Mouse (Mus musculus): ENCODE data around the gene Hs3st6.

Gene Hs3st6

GRCm38 (mm10) chr17:24728184-24728583 is 24.6 kb upstream of the Hs3st6 start:
- no peak for DNase-seq (ENCODE audit: low read depth, low spot score)

- DNase-seq (ENCODE audit: low read depth, low spot score): peak; percentile 65
These were observed 23.7 kb upstream of the Hs3st6 start for GRCm38 (mm10) chr17:24729067-24729466.

GRCm38 (mm10) chr17:24730787-24731186 is 22.0 kb upstream of the Hs3st6 start:
- DNase-seq (ENCODE audit: low read depth, low spot score): no peak

- DNase-seq (ENCODE audit: low read depth, low spot score): peak; percentile 95
These were observed 20.4 kb upstream of the Hs3st6 start for GRCm38 (mm10) chr17:24732233-24732935.

GRCm38 (mm10) chr17:24733434-24734050 is 19.2 kb upstream of the Hs3st6 start:
- no peak for DNase-seq (ENCODE audit: low read depth, low spot score)

GRCm38 (mm10) chr17:24734513-24734912 is 18.3 kb upstream of the Hs3st6 start:
- DNase-seq (ENCODE audit: low read depth, low spot score): no peak

GRCm38 (mm10) chr17:24735446-24735845 is 17.3 kb upstream of the Hs3st6 start:
- DNase-seq (ENCODE audit: low read depth, low spot score): no peak

GRCm38 (mm10) chr17:24736330-24737051 is 16.3 kb upstream of the Hs3st6 start, which contains the start of gene Msrb1:
Gene Msrb1, plus strand, starts transcription at chr17:24736642.
- DNase-seq (ENCODE audit: low read depth, low spot score): peak; percentile 98

GRCm38 (mm10) chr17:24737135-24737810 is 15.5 kb upstream of the Hs3st6 start:
- no peak for DNase-seq (ENCODE audit: low read depth, low spot score)

- no peak for DNase-seq (ENCODE audit: low read depth, low spot score)
These were observed 14.6 kb upstream of the Hs3st6 start for GRCm38 (mm10) chr17:24738238-24738637.

- DNase-seq (ENCODE audit: low read depth, low spot score): no peak
These were observed 12.9 kb upstream of the Hs3st6 start for GRCm38 (mm10) chr17:24739926-24740325.

GRCm38 (mm10) chr17:24742307-24742706 is 10.5 kb upstream of the Hs3st6 start:
- DNase-seq (ENCODE audit: low read depth, low spot score): peak; percentile 59

GRCm38 (mm10) chr17:24743896-24744295 is 8.9 kb upstream of the Hs3st6 start:
- no peak for DNase-seq (ENCODE audit: low read depth, low spot score)

GRCm38 (mm10) chr17:24744381-24744780 is 8.4 kb upstream of the Hs3st6 start:
- DNase-seq (ENCODE audit: low read depth, low spot score): no peak

- DNase-seq (ENCODE audit: low read depth, low spot score): peak; percentile 84
These were observed 7.0 kb upstream of the Hs3st6 start for GRCm38 (mm10) chr17:24745526-24746497.

- DNase-seq (ENCODE audit: low read depth, low spot score): no peak
These were observed 5.8 kb upstream of the Hs3st6 start for GRCm38 (mm10) chr17:24746986-24747385.

- DNase-seq (ENCODE audit: low read depth, low spot score): no peak
These were observed 1.3 kb upstream of the Hs3st6 start for GRCm38 (mm10) chr17:24751528-24751927.

- no peak for DNase-seq (ENCODE audit: low read depth, low spot score)
These were observed 4.6 kb downstream of the Hs3st6 start for GRCm38 (mm10) chr17:24757394-24757793.

- DNase-seq (ENCODE audit: low read depth, low spot score): no peak
These were observed 8.3 kb downstream of the Hs3st6 start for GRCm38 (mm10) chr17:24761121-24761520.

GRCm38 (mm10) chr17:24765016-24765905 is 12.5 kb downstream of the Hs3st6 start:
- DNase-seq (ENCODE audit: low read depth, low spot score): no peak
